Mouse (Mus musculus) 3T3-L1 (cell line): ENCODE data around the gene Cryba2.

ENCODE experiments used
- DNase-seq: peaks from one replicate; pipeline ENCODE4 v3.0.0-alpha.2; 2015; ENCODE audit warnings: low read depth, low spot score

Cryba2 gene

GRCm38 (mm10) chr1:74884196-74885141 lies 8.5 kb downstream of the Cryba2 start:
- no peak for DNase-seq

GRCm38 (mm10) chr1:74883441-74883840 lies 9.5 kb downstream of the Cryba2 start:
- no peak for DNase-seq

DNA sequence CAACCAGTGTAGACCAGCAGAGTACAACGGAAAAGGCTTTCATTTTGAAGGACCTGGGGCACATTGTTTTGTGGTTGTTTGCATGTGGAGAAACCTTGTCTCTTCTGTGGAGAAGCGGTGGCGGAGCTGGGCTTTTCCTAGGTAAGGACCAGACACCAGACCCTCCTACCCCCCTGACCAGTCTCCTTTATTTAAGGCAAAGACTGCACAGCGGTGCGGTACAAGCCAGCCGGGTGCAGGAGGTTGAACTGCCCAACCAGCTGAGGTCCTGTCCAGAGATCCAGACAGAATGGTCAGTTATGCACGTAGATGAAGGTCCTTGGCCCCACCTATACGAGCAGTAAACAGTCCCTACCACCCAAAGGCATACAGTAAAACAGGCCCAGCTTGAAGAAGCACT lies 10.1 kb downstream of the Cryba2 start:
- DNase-seq: no peak

DNA sequence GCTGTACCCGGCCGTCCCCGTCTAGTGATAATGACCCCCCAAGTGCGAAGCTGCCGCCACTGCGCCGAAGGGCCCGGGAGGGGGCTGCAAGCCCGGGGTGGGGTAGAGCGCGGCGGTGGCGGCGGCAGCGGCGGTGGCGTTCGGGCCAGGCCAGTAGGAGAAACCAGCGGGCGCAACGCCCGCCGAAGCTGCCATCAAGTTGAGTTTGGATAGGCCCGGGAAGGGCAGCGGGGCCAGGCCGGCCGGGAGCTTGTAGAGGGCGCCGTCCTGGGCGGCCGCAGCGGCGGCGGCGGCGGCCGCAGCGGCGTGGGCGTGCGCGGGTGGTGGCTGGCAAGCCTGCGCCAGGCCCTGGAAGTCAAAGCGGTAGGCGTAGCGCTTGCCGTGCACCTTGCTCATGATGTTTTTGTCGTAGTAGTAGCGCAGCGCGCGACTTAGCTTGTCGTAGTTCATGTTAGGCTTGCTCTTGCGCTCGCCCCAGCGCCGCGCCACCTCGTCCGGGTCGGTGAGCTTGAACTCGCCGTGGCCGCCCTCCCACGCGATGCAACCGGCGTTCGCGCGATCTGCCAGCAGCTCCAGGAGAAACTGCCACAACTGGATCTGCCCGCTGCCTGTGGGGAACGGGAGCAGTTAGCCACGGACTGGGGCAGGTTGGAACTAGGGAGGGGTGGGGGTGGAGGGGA lies 10.7 kb downstream of the Cryba2 start:
- DNase-seq: no peak

- DNase-seq: peak; percentile 80
Measured at GRCm38 (mm10) chr1:74880785-74881360, 12.1 kb downstream of the Cryba2 start.

GRCm38 (mm10) chr1:74877199-74877598 lies 15.7 kb downstream of the Cryba2 start:
- DNase-seq: no peak

DNA sequence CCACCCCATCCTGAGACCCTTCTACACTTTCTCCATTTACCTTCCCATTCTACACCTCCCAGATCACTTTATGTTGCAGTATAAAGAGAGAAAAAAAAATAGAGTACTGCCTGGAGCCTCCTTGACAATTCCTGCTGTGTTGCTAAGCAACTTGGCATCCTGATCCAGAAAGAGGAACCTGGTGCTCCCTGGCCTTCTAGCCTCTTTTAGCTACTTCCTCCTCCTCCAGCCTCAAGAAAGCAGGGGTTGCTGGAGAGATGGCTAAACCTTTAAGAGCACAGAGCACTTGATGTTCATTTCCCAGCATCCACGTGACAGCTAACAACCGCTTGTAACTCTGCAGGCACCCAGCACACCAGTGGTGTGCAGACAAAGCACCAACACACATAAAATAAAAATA lies 20.7 kb downstream of the Cryba2 start:
- no peak for DNase-seq

DNA sequence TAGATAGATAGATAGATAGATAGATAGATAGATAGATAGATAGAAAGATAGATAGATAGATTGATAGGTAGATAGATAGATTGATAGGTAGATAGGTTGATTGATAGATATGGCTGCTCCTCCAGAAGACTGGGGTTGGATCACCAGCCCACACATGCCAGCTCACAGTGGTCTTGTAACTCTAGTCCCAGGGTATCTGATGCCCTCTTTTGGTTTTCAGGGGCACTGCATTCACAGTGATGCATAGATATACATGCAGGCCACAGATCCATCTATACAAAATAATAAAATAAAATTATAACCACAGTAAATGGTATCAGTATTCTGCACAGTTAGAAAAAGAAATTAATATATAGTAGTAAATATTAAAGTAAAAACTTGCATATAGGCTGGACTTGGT lies 31.2 kb downstream of the Cryba2 start:
- DNase-seq: no peak

- no peak for DNase-seq
Measured at GRCm38 (mm10) chr1:74859223-74859984, 33.5 kb downstream of the Cryba2 start.

DNA sequence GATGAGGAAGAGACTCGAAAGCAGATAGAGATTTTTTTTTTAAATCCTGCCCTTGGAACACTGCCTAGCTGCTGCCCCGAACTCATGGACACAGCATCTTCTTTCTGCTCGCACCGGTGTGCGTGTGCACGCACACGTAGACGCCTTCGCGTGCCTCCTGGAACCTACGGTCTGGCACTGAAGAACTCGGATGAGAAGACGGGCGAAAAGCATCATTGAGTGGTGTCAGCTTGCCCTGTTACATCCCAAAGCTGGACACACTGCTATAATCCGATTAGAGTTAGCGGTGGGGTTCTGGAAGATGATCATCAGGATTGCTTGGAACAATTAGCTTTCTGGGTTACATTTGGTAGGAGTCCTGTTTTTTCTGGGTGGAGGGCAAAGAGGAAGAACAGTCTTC lies 34.1 kb downstream of the Cryba2 start:
- DNase-seq: no peak

DNA sequence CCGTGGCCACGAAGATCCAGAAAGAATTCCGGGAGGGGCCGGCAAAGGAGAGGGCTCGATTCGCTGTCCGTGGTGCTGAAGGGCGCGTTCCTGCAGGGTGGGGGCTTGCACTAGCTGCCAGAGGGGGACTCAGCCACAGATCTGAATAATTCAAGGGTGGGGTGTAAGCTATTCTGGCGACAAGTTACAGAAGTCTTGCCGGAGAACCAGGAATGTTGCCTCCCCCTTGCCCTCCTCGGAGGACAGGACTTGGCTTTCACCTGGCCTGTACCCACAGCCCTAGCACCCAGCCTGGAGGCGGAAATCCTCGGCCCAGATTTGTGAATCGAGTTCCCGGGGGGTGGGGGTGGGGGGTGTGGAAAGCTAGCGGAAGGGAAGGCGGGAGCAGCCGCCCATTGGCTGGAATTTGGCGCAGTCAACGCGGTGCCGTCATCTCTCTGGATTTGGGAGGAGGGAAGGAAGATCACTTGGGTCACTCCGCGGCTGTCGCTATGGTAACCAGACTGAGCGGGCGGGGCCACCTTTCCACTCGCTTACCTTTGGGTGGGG lies 34.7 kb downstream of the Cryba2 start:
- DNase-seq: no peak

DNA sequence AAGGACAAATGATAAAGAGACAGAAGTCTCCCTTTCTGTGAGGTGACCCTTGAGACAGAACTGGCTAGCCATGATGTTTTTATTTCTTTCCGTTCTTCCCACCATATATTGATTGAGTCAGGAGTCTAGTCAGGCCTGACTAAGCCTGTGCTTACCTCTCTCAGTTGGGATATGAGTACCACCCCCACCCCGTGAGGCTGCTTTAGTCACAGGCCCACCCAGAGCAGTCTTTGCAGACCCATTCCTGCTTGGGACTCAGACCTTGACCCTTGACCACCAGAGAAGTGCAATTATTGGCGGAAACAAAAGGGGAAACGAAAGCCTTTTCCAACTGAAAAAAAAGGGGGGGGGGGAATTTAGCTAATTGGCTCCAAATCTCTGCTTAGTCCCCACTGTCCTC lies 35.3 kb downstream of the Cryba2 start:
- no peak for DNase-seq

- DNase-seq: no peak
Measured at GRCm38 (mm10) chr1:74857201-74857600, 35.7 kb downstream of the Cryba2 start.

DNA sequence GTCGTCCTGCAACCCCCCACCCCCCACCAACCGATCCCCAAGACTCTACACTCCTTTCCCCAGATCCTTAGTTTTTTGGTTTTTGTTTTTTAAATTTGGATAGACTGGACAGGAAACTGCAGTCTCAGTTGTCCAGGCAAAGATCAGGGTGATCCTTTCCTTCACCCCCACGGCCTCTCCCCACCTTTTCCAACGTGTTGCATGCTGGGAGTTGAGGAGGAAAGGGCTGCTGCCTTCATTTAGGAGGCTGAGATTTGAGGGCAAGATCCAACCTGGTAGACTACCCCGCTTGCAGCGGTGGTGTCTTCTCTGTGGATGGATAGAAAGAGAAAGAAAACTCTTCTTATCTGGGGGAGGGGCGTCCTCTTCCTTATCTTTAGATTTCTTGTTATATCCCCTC lies 36.2 kb downstream of the Cryba2 start:
- no peak for DNase-seq

DNA sequence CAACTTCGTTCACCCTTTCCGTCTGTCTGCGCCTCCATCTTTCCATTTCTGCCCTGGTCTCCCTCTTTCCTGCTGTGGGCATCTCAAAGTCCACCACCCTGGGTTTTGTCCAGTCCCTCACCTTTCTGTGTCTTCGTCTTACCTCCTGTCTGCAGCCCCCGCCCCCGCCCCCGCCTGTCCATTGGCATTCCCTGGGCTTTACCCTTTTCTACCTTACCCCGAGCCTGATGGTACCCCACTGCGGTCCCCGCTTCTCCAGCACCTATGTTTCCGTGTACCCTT lies 36.6 kb downstream of the Cryba2 start:
- DNase-seq: no peak

- no peak for DNase-seq
Measured at GRCm38 (mm10) chr1:74855651-74856438, 37.1 kb downstream of the Cryba2 start.

DNA sequence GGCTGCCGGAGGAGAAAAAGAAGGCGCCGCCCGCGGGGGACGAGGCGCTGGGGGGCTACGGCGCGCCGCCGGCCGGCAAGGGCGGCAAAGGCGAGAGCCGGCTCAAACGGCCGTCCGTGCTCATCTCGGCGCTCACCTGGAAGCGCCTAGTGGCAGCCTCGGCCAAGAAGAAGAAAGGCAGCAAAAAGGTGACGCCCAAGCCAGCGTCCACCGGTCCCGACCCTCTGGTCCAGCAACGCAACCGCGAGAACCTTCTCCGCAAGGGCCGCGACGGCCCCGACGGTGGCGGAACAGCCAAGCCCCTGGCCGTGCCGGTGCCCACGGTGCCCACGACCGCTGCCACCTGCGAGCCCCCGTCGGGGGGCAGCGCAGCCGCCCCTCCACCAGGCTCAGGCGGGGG lies 37.8 kb downstream of the Cryba2 start:
- DNase-seq: no peak

DNA sequence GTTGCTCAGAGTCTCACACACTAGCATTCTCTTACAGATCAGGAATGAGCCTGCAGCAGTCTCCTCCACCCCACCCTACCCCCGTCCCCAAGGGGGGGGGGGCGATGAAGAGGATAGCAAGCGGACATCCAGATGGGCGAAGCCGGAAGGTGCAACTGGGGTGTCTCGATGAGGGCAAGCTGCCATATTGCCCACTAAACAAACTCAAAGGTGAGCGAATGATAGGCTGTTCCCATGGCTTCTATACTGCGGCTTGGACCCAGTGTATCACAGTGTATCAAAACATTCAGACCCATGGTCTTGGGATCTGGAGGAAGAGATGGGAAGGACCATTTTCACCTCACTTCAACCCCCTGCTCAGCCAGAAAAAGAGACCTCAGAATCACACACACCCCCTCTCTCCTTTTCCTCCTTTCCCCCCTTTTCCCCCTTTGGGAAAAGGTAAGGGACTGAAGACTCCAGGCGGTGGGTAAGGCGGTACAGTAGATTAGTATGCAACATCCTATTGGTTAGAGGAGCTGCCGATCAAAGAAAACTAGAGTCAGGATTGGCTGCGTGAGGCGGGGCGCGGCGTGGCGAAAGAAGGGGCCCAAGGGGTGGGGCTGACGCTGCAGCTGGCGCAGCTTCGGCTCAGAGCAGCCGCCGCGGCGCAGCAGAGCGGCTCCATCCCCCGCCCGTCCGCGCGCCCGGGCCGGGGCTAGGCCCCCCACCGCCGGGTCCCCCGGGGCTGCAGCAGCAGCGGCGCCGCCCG lies 38.5 kb downstream of the Cryba2 start, which contains the start of gene Cdk5r2:
Gene Cdk5r2, plus strand, starts transcription at position 629 of the 751 bp plus-strand sequence.
- DNase-seq: no peak

DNA sequence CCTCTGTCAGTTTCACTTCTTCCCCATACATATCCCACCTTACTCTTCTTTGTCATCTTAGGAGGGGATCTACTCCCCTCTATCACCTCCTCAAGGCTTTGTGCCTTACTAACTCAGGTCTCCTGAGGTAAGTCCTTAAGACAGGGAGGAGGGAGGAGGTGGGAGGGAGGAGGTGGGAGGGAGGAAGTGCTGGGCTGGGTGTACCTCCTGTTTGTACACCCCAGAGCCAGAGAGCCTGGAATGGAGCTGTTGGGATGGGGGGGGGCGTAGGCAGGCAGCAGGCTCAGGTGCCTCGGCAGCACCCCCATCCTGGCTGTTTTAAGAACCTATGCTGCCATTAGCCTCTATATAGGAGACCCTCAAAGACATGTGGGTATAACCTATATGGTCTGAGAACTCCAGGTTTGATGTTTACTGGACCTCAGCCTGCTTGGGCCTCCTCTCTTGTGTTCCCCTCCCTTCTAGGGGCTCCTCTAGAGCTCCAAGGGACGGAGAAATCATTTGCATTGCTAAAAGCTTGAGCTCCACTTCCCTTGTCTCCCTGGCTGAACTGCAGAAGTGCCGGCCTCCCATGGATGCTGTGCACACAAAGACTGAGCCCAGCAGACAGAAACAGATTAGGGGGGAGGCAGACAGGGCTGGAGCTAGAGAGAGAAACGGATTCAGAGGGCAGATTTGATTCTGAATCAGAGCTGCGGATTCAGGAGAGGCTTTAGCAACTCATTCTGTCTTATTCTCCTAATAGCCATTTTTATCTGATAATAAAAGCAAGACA lies 41.8 kb downstream of the Cryba2 start:
- DNase-seq: no peak
